Mouse (Mus musculus) heart, embryonic 16.5 days (tissue): ENCODE data around the gene Gm49383. TPM values are rescaled to one million over a fixed set of nuclear protein-coding genes. Genes with fewer than 3 reads are reported as not detected.

Experiments
- ATAC-seq: fragments of 200-750 bp; cut with Nextera tagmentation; replicated peaks from 2 replicates; pipeline ENCODE4 v1.8.0; 2017; ENCODE audit warnings: moderate number of reproducible peaks; ENCODE audit not compliant: insufficient read depth, low FRiP score; ENCODE audit errors: extremely low read depth
- H3K27ac ChIP-seq: fragments of 300-500 bp; sonication (generic); 2 replicates; pipeline ENCODE4 v1.5.1; 2014; ENCODE audit warnings: mild to moderate bottlenecking, low read length, control low read depth, moderate library complexity
- H3K27me3 ChIP-seq: fragments of 300-500 bp; sonication (generic); 2 replicates; pipeline ENCODE4 v1.6.1; 2014; ENCODE audit warnings: low read length, mixed read lengths; ENCODE audit not compliant: control insufficient read depth, insufficient read depth
- H3K36me3 ChIP-seq: fragments of 300-500 bp; sonication (generic); 2 replicates; pipeline ENCODE4 v1.6.1; 2014; ENCODE audit not compliant: control insufficient read depth, insufficient read depth
- H3K4me1 ChIP-seq: fragments of 300-500 bp; sonication (generic); 2 replicates; pipeline ENCODE4 v1.6.1; 2014; ENCODE audit warnings: low read length, mixed read lengths; ENCODE audit not compliant: control insufficient read depth, insufficient read depth
- H3K4me2 ChIP-seq: fragments of 300-500 bp; sonication (generic); 2 replicates; pipeline ENCODE4 v1.6.1; 2014; ENCODE audit warnings: low read depth, mild to moderate bottlenecking, control low read depth, low read length
- H3K4me3 ChIP-seq: fragments of 300-500 bp; sonication (generic); 2 replicates; pipeline ENCODE4 v1.5.1; 2014; ENCODE audit warnings: mild to moderate bottlenecking, control low read depth, low read length
- H3K9ac ChIP-seq: fragments of 300-500 bp; sonication (generic); 2 replicates; pipeline ENCODE4 v1.6.1; 2014; ENCODE audit warnings: low read length, control low read depth
- H3K9me3 ChIP-seq: fragments of 300-500 bp; sonication (generic); replicated peaks from 2 replicates; pipeline ENCODE4 v1.6.1; 2016; ENCODE audit warnings: low read length; ENCODE audit not compliant: control insufficient read depth
- WGBS: fragments of 180-500 bp; shearing (Covaris S2); extraction: QIAGEN DNeasy Blood & Tissue Kit; methylation state at CpG from one replicate; pipeline ENCODE4 v1.1.7; 2014; 5-methylcytosine and 5-hydroxymethylcytosine counted together
- polyA plus RNA-seq: library from polyadenylated mRNA; unstranded; fragments of >200 nt; fragmentation: Nextera tagmentation; extraction: Ambion mirVana; gene quantifications from 2 replicates; pipeline ENCODE4 v1.2.1, GENCODE M21; 2015

Gene Gm49383
- 14.8 and 17.6 TPM in 2 replicates for polyA plus RNA-seq

DNA sequence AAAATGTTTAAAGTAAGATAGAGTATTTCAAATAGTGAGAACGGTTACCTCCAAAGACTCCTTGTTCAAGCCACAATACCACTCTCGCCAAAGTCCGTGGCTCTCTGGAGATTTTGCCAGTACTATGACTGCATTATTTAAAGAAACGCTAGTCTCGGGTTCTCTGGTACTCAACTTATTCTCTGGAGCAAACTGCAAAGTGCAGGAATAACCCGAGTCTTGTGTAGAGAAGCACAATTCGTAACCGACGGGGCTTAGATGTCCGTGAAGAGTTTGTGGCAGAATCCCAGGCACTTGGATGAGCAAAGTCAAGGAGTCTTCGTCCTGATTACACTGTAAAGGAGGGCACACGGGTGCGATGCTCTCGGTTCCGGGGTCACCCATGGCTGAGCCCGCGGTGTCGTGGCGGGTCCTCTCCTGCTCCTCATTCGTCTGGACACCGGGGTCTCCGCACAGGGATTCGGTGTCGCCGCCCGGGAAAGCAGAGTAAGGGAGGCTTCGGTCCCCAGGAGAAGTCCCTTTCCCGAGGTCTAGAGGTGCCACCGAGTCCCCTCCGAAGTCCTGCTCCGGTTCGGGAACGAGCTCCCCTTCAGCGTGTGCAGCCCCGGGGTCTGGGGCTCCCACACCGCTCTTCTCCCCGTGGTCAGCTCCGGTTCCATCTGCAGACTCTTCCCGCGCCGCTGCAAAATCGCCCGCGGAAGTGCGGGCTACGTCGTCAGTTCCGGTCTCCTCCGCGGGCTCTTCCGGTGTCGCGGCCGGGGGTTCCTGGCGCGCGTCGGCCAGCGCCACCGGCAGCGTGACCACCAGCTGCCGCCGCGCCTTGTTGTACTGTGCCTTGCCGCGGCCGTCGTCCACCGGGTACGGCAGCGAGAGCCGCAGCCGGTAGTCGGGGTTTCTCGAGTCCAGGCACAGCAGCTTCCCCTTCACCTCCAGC is at the start of gene Gm49383:
Gene Gm49383, minus strand, starts transcription at position 661 of the 934 bp plus-strand sequence.
- H3K27ac ChIP-seq, result peak within 1 kb of the TSS; percentile 94
- WGBS, result under 1% methylated on average over 75 of the region's 75 CpGs
- H3K36me3 ChIP-seq, result peaks cover 20% of the 10 kb centered on the region
- H3K9ac ChIP-seq, result peak within 1 kb of the TSS; percentile 96
- H3K9me3 ChIP-seq, result no peaks in the 10 kb centered on the region
- peak within 1 kb of the TSS; percentile 100 for H3K4me3 ChIP-seq
- peak; percentile 64 for ATAC-seq
- peak within 1 kb of the TSS; percentile 99 for H3K4me2 ChIP-seq
- H3K27me3 ChIP-seq, result no peaks in the 10 kb centered on the region
- H3K4me1 ChIP-seq, result peaks cover 21% of the 10 kb centered on the region

DNA sequence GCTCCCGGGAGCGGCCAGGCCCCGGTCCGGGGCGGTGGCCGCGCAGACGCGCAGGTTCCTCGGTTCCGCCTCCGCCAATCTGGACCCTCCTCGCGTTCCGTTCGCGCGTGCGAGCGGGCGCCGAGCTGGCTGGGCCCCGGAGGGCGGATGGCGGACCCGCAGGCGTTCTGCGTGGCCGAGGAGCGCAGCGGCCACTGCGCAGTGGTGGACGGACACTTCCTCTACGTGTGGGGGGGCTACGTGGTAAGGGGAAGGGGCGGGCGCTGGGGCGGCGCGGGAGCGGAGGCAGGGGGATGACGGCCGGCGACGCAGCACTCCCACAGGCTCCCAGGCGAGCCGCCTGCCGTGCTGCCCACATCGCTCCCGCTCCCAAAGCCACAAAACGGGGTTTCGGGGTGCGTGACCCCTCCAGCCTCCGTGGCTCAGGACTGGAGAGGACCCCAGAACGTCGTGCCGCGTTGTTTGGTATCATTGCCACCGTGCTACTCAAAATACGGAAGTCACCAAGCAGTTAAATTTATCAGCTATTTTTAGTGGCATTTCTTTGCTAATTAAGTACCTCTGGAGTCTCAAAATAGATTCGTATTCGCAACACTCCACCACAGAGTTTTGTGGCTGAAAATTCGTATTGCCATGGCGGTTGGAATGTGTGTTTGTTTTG is 45.0 kb upstream of the Gm49383 start:
- H3K4me1 ChIP-seq, result 0 out of 2 replicates have a peak, but pooled peaks cover 2% of the 10 kb centered on the region
- WGBS, result under 1% methylated on average over 64 of the region's 64 CpGs
- H3K36me3 ChIP-seq, result no peaks in the 10 kb centered on the region
- peak overlapping the region; percentile 86 for H3K4me3 ChIP-seq
- peak overlapping the region; percentile 76 for H3K4me2 ChIP-seq
- no peaks in the 10 kb centered on the region for H3K27me3 ChIP-seq
- peak overlapping the region; percentile 81 for H3K27ac ChIP-seq
- peak; percentile 90 for ATAC-seq
- H3K9ac ChIP-seq, result peak overlapping the region; percentile 85
- no peaks in the 10 kb centered on the region for H3K9me3 ChIP-seq

DNA sequence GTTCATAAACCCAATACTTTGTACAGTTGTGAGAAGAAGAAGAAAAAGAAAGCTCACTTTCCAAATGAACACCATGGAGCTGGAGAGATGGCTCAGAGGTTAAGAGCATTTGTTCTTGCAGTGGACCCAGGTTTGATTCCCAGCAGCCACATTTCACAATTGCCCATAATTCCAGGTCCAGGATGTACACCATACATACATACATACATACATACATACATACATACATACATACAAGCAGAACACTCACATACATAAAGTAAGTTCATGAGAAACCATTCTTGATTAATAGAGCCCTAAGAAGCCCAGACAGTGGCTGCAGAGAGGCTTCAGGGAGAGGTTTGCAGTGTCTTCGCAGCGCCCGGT is 44.5 kb upstream of the Gm49383 start:
- no peaks in the 10 kb centered on the region for H3K36me3 ChIP-seq
- 0% methylated on average over 3 of the region's 3 CpGs for WGBS
- H3K27ac ChIP-seq, result peak overlapping the region; percentile 81
- H3K9me3 ChIP-seq, result no peaks in the 10 kb centered on the region
- H3K27me3 ChIP-seq, result no peaks in the 10 kb centered on the region
- 0 out of 2 replicates have a peak, but pooled peaks cover 2% of the 10 kb centered on the region for H3K4me1 ChIP-seq
- H3K9ac ChIP-seq, result peak overlapping the region; percentile 85
- ATAC-seq, result peak; percentile 15; the same call in 1 of the 2 replicates
- H3K4me3 ChIP-seq, result peak overlapping the region; percentile 86
- H3K4me2 ChIP-seq, result peak overlapping the region; percentile 76

DNA sequence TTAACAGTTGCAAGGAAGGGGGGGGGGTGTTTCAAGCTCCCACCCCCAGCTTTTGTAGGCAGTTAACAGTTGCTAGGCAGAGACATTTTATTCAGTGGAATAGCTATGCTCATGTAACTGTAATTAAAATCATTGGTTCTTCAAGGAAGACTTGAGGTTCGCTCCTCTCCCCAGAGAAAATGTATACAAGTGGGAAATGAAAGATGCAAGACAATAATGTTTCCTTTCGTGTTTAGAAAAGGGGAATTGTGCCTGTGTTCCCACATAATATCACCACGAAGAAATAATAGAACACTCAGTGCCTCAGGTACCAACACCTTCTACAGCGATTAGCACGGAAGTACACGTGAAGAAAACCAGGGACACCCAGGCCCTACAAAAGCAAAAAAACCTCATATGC is 44.0 kb upstream of the Gm49383 start, which contains the start of gene Klhdc1:
Gene Klhdc1, plus strand, starts transcription at position 301 of the 400 bp plus-strand sequence.
- 0 out of 2 replicates have a peak, but pooled peaks cover 2% of the 10 kb centered on the region for H3K4me1 ChIP-seq
- H3K9me3 ChIP-seq, result no peaks in the 10 kb centered on the region
- peak within 1 kb of the TSS; percentile 85 for H3K9ac ChIP-seq
- H3K4me2 ChIP-seq, result peak within 1 kb of the TSS; percentile 76
- no peaks in the 10 kb centered on the region for H3K36me3 ChIP-seq
- WGBS, result 71% methylated on average over 6 of the region's 6 CpGs
- H3K27me3 ChIP-seq, result no peaks in the 10 kb centered on the region
- H3K4me3 ChIP-seq, result peak within 1 kb of the TSS; percentile 86
- H3K27ac ChIP-seq, result peak within 1 kb of the TSS; percentile 81
- ATAC-seq, result no peak

DNA sequence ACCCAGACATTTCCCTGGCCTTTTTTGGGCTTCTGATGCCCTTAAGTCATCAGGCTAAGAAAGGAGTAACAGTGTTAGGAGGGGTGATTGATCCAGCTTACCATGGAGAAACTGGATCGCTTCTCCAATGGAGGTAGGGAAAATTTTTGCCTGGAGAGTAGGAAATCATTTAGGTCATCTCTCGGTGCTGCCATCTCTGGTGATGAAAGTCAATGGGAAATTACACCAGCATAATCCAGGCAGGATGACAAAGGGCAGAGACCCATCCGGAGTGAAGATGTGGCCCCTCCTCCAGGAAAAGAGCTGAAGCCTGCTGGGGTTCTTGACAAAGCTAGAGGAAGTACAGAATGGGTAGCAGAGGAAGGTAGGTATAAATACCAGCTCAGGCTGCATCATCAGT is 41.4 kb upstream of the Gm49383 start:
- WGBS, result 39% methylated on average over 3 of the region's 3 CpGs
- Histone ChIP-seq H3K9me3 (no peaks in the 10 kb centered on the region), H3K4me2 (no peak overlapping the region), H3K4me1 (0 out of 2 replicates have a peak, but pooled peaks cover 2% of the 10 kb centered on the region), H3K27ac (no peak overlapping the region), H3K4me3 (no peak overlapping the region), H3K9ac (no peak overlapping the region), H3K27me3 (no peaks in the 10 kb centered on the region), H3K36me3 (no peaks in the 10 kb centered on the region)
- ATAC-seq, result no peak

DNA sequence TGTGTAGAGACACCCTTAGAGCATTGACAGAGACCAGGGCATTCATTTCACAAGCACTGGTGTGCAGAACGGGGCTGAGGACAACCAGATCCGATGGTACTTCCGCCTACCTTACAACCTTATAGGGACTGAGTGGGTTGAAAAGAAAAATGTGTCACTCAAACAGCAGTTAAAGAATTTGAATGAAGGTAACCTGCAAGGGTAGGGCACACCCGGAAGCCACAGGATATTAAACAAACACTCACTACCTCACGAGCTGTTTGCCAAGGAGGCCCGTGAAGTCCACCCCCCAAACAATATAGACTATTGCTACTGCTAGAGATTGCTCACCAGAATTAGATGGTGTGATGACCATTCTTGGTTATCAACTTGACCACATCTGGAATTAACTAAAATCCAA is 38.9 kb upstream of the Gm49383 start:
- H3K27me3 ChIP-seq, result no peaks in the 10 kb centered on the region
- H3K36me3 ChIP-seq, result no peaks in the 10 kb centered on the region
- WGBS, result 84% methylated on average over 6 of the region's 6 CpGs
- no peak overlapping the region for H3K4me2 ChIP-seq
- H3K27ac ChIP-seq, result no peak overlapping the region
- no peak overlapping the region for H3K4me3 ChIP-seq
- H3K4me1 ChIP-seq, result no peaks in the 10 kb centered on the region
- H3K9ac ChIP-seq, result no peak overlapping the region
- no peak for ATAC-seq
- H3K9me3 ChIP-seq, result no peaks in the 10 kb centered on the region

DNA sequence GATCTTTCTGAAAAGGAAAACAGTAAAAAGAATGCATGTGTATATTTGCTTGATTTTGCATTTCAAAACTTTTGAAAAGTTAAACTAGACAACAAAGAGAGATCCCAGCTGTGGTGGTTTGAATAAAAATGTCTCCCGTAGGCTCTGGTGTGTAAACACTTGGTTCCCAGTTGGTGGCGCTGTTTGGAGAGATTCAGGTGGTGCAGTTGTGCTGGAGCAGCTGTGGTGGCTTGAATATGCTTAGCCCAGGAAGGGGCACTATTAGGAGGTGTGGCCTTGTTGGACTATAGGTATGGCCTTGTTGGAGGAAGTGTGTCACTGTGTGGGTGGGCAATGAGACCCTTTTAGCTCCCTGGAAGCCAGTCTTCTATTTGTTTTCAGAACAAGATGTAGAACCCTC is 32.3 kb upstream of the Gm49383 start:
- Histone ChIP-seq H3K4me2 (no peak overlapping the region), H3K4me3 (no peak overlapping the region), H3K9me3 (no peaks in the 10 kb centered on the region), H3K4me1 (peaks cover 5% of the 10 kb centered on the region; the same call in 1 of the 2 replicates), H3K9ac (no peak overlapping the region), H3K27me3 (no peaks in the 10 kb centered on the region), H3K36me3 (0 out of 2 replicates have a peak, but pooled peaks cover 2% of the 10 kb centered on the region), H3K27ac (no peak overlapping the region)
- 66% methylated on average over 2 of the region's 2 CpGs for WGBS
- no peak for ATAC-seq

DNA sequence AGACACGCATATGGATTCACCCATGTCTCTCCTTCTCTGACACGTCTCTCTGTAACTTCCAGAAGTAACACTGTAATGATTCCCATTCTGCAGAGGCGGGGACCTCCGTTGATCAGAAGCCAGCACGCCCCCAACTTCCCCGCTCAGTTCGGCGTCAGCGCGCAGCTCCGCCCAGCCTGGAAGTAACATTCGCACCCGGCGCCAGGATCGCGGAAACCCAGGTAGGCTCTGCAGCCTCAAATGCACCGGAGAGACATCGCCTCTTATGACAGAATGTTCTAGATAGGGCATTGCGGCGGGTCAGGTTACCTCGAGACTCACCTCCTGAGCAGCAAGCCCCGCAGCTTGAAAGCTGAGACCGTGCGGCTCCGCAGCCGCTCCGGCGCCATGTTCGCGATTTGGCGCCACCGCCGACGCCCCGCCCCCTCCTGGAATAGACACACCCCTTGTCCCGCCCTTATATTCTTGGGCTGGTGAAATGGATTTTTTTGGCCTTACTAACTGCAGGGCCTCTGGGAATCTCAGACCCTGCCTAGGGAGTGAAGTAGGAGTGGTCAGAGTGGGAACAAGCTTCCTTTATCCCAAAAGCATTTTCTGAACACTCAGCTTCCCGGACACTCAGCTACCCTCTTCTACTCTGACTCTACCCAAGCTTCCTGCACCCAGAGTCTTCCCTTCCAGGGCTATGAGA is 31.0 kb upstream of the Gm49383 start, which contains the start of gene Pole2:
Gene Pole2, minus strand, starts transcription at position 420 of the 691 bp plus-strand sequence.
- H3K4me3 ChIP-seq, result peak within 1 kb of the TSS; percentile 88
- H3K27ac ChIP-seq, result peak within 1 kb of the TSS; percentile 88
- ATAC-seq, result peak; percentile 95
- no peaks in the 10 kb centered on the region for H3K9me3 ChIP-seq
- H3K9ac ChIP-seq, result peak within 1 kb of the TSS; percentile 80
- peaks cover 5% of the 10 kb centered on the region; the same call in 1 of the 2 replicates for H3K4me1 ChIP-seq
- peak within 1 kb of the TSS; percentile 79 for H3K4me2 ChIP-seq
- 0 out of 2 replicates have a peak, but pooled peaks cover 2% of the 10 kb centered on the region for H3K36me3 ChIP-seq
- WGBS, result under 1% methylated on average over 37 of the region's 37 CpGs
- no peaks in the 10 kb centered on the region for H3K27me3 ChIP-seq
